In genomic region chr1:138487569-138487968, GRCm38 (mm10) we compare ENCODE assay signal across 12 mouse cellular contexts.
DNase-seq lines count a peak whose midpoint lies in the region; ATAC-seq and TF ChIP-seq lines count a peak whose summit lies in the region.
"Had no signal": no experiment of that assay in that cellular context is flagged by ENCODE, and none has a peak within 500 bp of the region (broad histone marks: within the 10 kb centered on the region; RNA-seq: fewer than 3 reads in every experiment).

No protein-coding gene starts in this region.

- in situ Hi-C loops in Patski (cut with MboI; ENCODE audit: low pct_unique_long_range_greater_than_20kb), result loop anchor here (5.0 to 25.0 kb wide), 2 partner anchors 155 to 350 kb away; no protein-coding TSS in a partner anchor

- DNase-seq in 416B (ENCODE audit: low read depth), result peak; percentile 63
- no peak for DNase-seq in Patski (ENCODE audit: low read depth, low spot score)
- peak; percentile 43 for DNase-seq in lung, postnatal 10 days
- DNase-seq in ovary, adult 18-20 months (ENCODE audit: low spot score), result no peak
- no peak for DNase-seq in ovary, postnatal 10 days (ENCODE audit: low spot score)
- DNase-seq: adrenal gland, postnatal 14 days; cerebellum, adult 8-10 months; heart, postnatal 36 days had no signal

- POLR2A ChIA-PET in Patski (lab: Charles Lee), result no interaction called here

- peak; percentile 63 for TF ChIP-seq CTCF in Patski (IDR thresholded peaks at IDR 0.05)

- no peaks in the 10 kb centered on the region for H3K27me3 ChIP-seq in kidney, embryonic 16.5 days (ENCODE audit: insufficient read depth, low read length)
- no peaks in the 10 kb centered on the region for H3K27me3 ChIP-seq in kidney, embryonic 15.5 days
- H3K27me3 ChIP-seq in Patski, result no peaks in the 10 kb centered on the region
- H3K27me3 ChIP-seq: limb, embryonic 13.5 days; midbrain, embryonic 12.5 days had no signal

- WGBS in kidney, embryonic 16.5 days, result 75% methylated on average over 5 of the region's 5 CpGs
- WGBS in kidney, embryonic 15.5 days, result 78% methylated on average over 5 of the region's 5 CpGs

- no peaks in the 10 kb centered on the region for H3K4me1 ChIP-seq in kidney, embryonic 16.5 days (ENCODE audit: insufficient read depth, low read length)
- no peaks in the 10 kb centered on the region for H3K4me1 ChIP-seq in kidney, embryonic 15.5 days
- H3K4me1 ChIP-seq: limb, embryonic 13.5 days had no signal

- CTCF ChIA-PET in Patski (lab: Charles Lee), result interaction anchor here (0.9 kb wide), 1 partner anchor 153 kb away, joined by 3 read pairs; no protein-coding TSS in a partner anchor

- ATAC-seq in kidney, embryonic 16.5 days (ENCODE audit: low FRiP score, low TSS enrichment), result peak; percentile 27; the same call in 1 of the 2 replicates
- no peak for ATAC-seq in kidney, embryonic 15.5 days (replicated peaks; ENCODE audit: low FRiP score)
- ATAC-seq in Patski, result no peak

- no peaks in the 10 kb centered on the region for H3K9me3 ChIP-seq in kidney, embryonic 16.5 days (ENCODE audit: low read length)
- H3K9me3 ChIP-seq in kidney, embryonic 15.5 days (replicated peaks), result no peaks in the 10 kb centered on the region
- H3K9me3 ChIP-seq: limb, embryonic 13.5 days; midbrain, embryonic 12.5 days had no signal

- H3K4me3 ChIP-seq in kidney, embryonic 16.5 days (ENCODE audit: low read length), result no peak overlapping the region
- no peak overlapping the region for H3K4me3 ChIP-seq in kidney, embryonic 15.5 days (replicated peaks)
- H3K4me3 ChIP-seq: limb, embryonic 13.5 days; midbrain, embryonic 12.5 days had no signal

- H3K9ac ChIP-seq in kidney, embryonic 16.5 days (replicated peaks; ENCODE audit: low read length), result no peak overlapping the region
- H3K9ac ChIP-seq in kidney, embryonic 15.5 days, result no peak overlapping the region
- H3K9ac ChIP-seq: limb, embryonic 13.5 days; midbrain, embryonic 12.5 days had no signal

- H3K27ac ChIP-seq in kidney, embryonic 16.5 days (ENCODE audit: low read length), result no peak overlapping the region
- no peak overlapping the region for H3K27ac ChIP-seq in kidney, embryonic 15.5 days
- H3K27ac ChIP-seq: limb, embryonic 13.5 days; midbrain, embryonic 12.5 days had no signal

- H3K4me2 ChIP-seq in kidney, embryonic 16.5 days (replicated peaks; ENCODE audit: low read depth, low read length), result no peak overlapping the region
- no peak overlapping the region for H3K4me2 ChIP-seq in kidney, embryonic 15.5 days
- H3K4me2 ChIP-seq: limb, embryonic 13.5 days; midbrain, embryonic 12.5 days had no signal

- peaks cover 5% of the 10 kb centered on the region; the same call in 1 of the 2 replicates for H3K36me3 ChIP-seq in kidney, embryonic 16.5 days (ENCODE audit: insufficient read depth, low read length)
- peaks cover 11% of the 10 kb centered on the region for H3K36me3 ChIP-seq in kidney, embryonic 15.5 days
- H3K36me3 ChIP-seq: midbrain, embryonic 12.5 days had no signal

Comparison
In these comparisons a context has a peak if more than half of its experiments do, and no peak if none do; other contexts are left out.
1. DNase-seq: peak in 416B (single experiment) and lung, postnatal 10 days (single experiment); none in Patski (single experiment), ovary, adult 18-20 months (single experiment) and ovary, postnatal 10 days (single experiment).